Mouse (Mus musculus) ES-Bruce4 (cell line): Measurements from ENCODE around the gene Ap1g2.

Experiments
- CTCF ChIP-seq: IDR thresholded peaks from one replicate; pipeline ENCODE4 v1.8.1; 2011; ENCODE audit warnings: low read depth, low read length
- EP300 ChIP-seq: IDR thresholded peaks from 2 replicates; pipeline ENCODE4 v1.6.1; 2011; ENCODE audit warnings: low read depth, low read length; ENCODE audit not compliant: insufficient read depth
- POLR2A ChIP-seq: IDR thresholded peaks from one replicate; pipeline ENCODE4 v1.8.1; 2011; ENCODE audit warnings: low read length; ENCODE audit not compliant: insufficient read depth

DNA sequence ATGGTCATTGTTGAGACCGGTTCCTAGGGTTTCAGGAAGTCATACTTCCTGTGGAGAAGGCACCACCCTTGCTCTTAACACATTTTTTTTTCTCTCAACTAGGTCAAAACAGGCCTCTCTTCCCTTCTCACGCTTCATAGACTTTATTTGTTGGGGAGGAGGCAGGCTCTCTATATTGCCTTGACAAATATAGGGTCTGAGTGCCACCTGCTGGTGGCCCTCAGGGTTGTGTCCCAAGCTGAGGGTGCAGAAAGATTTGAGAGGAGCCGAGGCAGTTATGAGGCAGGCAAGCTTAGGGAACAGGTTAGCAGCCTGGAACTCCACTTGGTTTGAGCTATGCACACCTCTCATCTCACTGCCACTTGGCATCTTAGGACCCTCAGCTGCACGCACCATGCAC lies 8.3 kb downstream of the Ap1g2 start:
- TF ChIP-seq CTCF: peak; percentile 68
- no peak for TF ChIP-seq POLR2A
- TF ChIP-seq EP300: no peak
